Mouse (Mus musculus): Measurements from ENCODE around the gene Crb3.
A peak's percentile ranks its signal among the peaks of the same experiment; 100 is the strongest.
"Not testable (repeated sequence)": the region's sequence is repeated elsewhere in the genome, so short reads cannot be mapped to it uniquely, and the experiment has no call there.

Gene Crb3

GRCm38 (mm10) chr17:57058891-57059485 is at the start of gene Crb3:
Crb3 (plus strand) TSS chr17:57059105.
- DNase-seq (ENCODE audit: low read depth, low spot score) = no peak

GRCm38 (mm10) chr17:57010911-57011235 is 48.0 kb upstream of the Crb3 start:
- no peak for DNase-seq (ENCODE audit: low read depth, low spot score)

GRCm38 (mm10) chr17:57011236-57012141 is 47.4 kb upstream of the Crb3 start, which contains the start of the genes Gtf2f1 and Gm17949:
Gtf2f1 (minus strand) TSS chr17:57011288.
Gm17949 (plus strand) TSS chr17:57011469.
- DNase-seq (ENCODE audit: low read depth, low spot score) = peak; percentile 100

- DNase-seq (ENCODE audit: low read depth, low spot score) = no peak
Observed at GRCm38 (mm10) chr17:57012245-57012795, 46.6 kb upstream of the Crb3 start.

DNA sequence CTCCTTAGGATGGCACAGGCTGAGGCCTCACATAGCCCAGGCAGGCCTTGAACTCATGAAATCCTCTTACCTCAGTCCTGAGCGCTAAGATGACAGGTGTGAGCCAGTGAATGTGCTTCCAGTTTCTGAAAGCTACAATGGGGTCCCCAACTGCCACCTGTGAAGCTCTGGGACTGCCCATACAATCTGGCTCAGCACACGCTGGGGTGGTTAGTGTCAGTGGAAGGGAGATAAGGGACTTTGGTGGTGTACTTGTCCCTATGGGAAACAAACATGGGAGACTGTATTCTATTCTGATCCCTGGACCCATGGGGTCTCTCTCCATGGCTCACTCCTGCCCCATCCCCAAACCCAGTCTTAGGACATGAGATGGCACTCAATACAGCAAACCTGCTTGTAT is 39.2 kb upstream of the Crb3 start:
- no peak for DNase-seq (ENCODE audit: low read depth, low spot score)

DNA sequence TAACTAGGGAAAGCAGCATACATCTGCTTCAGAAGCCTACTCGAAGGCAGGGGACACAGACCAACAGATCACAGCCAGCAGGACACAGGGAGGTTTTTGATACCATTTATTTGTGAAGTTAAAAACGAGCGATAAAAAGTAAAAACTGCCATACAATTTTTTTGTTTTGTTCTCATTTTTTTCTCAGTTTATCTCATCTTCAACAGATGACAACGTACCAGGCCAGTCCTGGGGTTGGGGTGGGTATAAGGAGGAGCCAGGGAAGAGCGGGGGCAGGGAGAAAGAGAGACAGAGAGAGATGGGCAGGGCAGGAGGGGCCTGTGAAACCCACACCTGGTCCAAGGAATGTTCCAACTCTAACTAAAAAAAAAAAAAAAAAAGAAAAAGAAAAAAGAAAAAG is 37.9 kb upstream of the Crb3 start:
- DNase-seq (ENCODE audit: low read depth, low spot score) = no peak

DNA sequence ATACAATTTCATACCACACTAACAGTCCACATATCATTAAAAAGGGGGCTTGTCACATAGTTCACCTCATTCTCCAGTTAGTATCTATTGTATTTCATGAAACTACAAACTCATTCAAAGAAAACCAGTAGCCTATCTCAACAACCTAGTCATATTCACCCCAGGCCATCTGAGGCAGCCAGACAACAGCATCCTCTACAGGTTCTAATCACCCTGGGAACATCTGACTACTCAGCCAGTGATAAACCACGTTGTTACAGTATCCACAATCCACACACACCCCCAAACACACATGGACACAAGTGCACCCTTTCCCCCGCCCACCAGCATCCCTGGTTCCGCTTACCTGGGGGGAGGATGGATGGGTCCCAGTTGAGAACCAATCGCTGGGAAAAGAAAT is 31.4 kb upstream of the Crb3 start:
- no peak for DNase-seq (ENCODE audit: low read depth, low spot score)

DNA sequence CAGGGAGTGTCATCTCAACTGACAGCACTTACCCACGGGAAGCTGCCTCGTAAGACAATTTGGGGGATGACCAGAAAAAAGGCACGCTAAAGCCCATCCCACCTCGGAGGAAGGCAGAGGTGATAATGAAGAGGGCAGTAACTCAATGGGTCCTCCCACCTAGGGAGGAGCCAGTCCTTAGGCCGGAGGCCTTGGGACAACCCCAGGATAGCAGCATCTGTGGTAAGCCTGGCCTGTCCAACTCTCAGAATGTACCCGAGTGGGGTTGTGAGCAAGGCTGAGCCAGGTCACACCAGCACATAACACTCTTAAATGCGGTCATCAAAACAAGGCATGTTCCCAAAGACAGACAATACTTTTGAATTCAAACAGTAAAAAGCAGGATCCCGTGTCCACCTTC is 29.2 kb upstream of the Crb3 start:
- no peak for DNase-seq (ENCODE audit: low read depth, low spot score)

- peak; percentile 34 for DNase-seq (ENCODE audit: low read depth, low spot score)
Observed at GRCm38 (mm10) chr17:57030931-57031660, 27.8 kb upstream of the Crb3 start, which contains the start of gene Khsrp. Khsrp (minus strand) TSS chr17:57031522.

GRCm38 (mm10) chr17:57031661-57032420 is 27.1 kb upstream of the Crb3 start:
- peak; percentile 100 for DNase-seq (ENCODE audit: low read depth, low spot score)

- DNase-seq (ENCODE audit: low read depth, low spot score) = no peak
Observed at GRCm38 (mm10) chr17:57032854-57033253, 26.1 kb upstream of the Crb3 start.

GRCm38 (mm10) chr17:57038978-57039377 is 19.9 kb upstream of the Crb3 start:
- no peak for DNase-seq (ENCODE audit: low read depth, low spot score)

DNA sequence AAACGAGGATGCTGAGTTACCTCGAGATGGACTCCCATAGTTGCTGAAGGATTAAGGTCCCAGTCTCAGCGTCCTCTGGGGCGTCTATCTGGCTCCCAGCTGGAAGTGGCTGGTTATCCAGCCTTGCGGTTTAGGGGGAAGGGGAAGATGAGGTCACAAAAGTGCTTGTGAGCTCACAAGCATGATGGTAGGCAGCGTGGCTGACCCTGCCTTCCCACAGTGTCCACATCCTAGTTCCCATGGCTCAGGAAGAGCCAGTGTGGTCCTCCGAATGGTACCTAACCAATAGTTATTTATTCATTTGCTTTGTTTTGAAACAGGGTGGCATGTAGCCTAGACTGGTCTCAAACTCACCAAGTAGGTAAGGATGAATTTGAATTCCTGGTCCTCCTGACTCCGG is 17.4 kb upstream of the Crb3 start, which contains the start of gene Slc25a41:
TSS of gene Slc25a41 (minus strand) at position 101 of the 400 bp plus-strand sequence.
- no peak for DNase-seq (ENCODE audit: low read depth, low spot score)

GRCm38 (mm10) chr17:57047406-57047805 is 11.5 kb upstream of the Crb3 start:
- no peak for DNase-seq (ENCODE audit: low read depth, low spot score)

DNA sequence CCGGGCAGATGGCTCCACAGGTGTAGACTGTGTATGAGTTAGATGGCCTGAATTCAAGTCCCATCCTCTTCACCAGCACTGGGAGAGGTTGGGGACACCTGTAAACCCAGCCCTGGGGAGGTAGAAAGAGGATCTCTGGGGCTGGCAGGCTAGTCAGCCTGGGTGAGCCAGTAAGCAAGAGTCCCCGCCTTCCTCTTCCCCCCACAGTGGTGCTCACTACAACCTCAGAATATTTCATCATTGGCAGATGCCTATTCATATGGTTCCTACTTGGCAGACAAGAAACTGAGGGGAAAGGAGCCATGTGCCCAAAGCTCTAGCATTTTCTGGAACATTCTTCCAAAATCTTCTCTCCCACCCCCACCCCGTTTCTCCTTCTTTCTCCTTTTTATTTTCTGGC is 10.1 kb upstream of the Crb3 start:
- DNase-seq (ENCODE audit: low read depth, low spot score) = no peak

GRCm38 (mm10) chr17:57051679-57052078 is 7.2 kb upstream of the Crb3 start:
- not testable (repeated sequence) for DNase-seq (ENCODE audit: low read depth, low spot score)

DNA sequence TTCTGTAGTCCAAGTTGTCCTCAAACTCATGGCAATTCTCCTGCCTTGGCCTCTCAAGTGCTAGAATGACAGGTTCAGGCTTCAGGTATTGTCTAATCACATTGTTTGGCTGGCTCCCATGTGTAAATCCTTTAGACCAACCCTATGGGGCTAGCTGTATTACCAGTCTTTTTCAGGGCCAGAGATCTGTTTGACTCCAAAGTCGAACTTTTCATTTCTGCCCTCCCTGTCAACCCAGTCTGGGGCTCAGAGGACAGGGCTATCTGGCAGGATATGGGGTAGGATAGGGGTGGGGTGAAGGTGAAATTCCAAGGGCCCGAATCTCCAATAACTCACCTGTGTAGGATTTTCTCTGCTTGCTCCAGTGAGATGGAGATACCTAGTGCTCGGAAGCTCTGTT is 2.7 kb upstream of the Crb3 start:
- no peak for DNase-seq (ENCODE audit: low read depth, low spot score)

DNA sequence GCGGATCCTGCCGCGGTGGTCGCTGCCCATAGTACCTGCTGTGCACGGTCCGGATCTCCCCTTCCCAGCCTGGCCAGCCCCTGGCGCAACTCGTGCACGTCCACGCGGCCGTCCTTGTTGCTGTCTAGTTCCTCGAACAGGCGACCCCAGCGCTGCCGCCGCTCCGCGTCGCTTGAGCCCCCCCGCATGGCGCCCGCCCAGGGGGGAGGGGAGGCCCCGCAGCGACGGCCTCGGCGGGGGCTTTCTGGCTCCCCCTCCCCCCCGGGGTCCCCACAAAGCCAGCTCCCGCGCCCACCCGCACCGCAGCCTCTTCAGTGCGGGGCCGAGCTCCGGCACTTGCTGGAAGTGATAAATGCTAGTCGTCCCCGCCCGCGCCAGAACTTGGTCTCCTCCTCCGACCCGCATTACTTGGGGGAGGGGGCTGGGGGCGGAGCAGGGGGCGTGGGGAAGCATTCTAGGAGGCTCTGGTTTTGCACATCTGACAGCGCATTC is 627 bp downstream of the Crb3 start, which contains the start of gene Slc25a23:
TSS of gene Slc25a23 (minus strand) at position 378 of the 492 bp plus-strand sequence.
- DNase-seq (ENCODE audit: low read depth, low spot score) = peak; percentile 56

DNA sequence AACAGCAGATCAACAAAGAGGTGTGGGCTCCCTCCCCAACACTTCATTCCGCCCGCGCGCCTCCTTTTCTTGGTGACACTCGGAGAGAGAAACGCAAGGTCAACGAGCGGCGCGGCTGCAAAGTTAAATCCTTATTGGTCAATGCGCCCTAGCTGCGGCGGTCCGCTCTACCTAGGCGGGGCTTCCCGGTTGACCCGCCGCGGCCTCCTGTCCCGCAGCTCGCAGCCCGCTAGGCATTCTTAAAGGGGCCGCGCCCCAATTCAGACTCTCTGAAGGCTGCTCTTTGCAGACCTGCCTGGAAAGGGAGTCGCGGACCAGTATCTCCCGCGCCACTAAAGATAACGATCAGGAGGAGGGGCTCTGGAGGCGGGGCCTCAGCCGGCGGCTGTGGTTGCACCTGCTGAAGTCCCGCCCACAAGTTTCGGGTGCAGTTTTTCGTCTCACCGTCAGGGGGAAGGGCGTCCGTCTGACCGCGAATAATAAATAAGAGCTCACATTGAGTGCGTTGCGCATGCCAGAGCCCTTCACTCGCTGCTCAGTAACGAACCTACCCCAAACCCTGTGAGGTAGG is 1.4 kb downstream of the Crb3 start:
- DNase-seq (ENCODE audit: low read depth, low spot score) = peak; percentile 88

- DNase-seq (ENCODE audit: low read depth, low spot score) = no peak
Observed at GRCm38 (mm10) chr17:57061069-57061468, 2.2 kb downstream of the Crb3 start.

Measured in embryo, embryonic 11.5 days (tissue).